Mouse (Mus musculus) adrenal gland, postnatal 36 days (tissue): ENCODE measurements around the gene Ltbp2. TPM values are rescaled to one million over a fixed set of nuclear protein-coding genes. Genes with fewer than 3 reads are reported as not detected.

Experiments
- DNase-seq, 2 experiments: peaks; one replicate each; pipeline ENCODE4 v3.0.0; 2021; ENCODE audit warnings: mixed read lengths in 1 of 2
- total RNA-seq, 2 experiments: library from RNA; stranded (reverse); gene quantifications; 2 replicates each; pipeline ENCODE4 v1.2.3; 2021

The Ltbp2 gene
- total RNA-seq, 2 experiments from 2014 or later, result 6.5 to 6.6 TPM

GRCm38 (mm10) chr12:84839965-84840364 is 36.4 kb downstream of the Ltbp2 start:
- no peak for DNase-seq

- DNase-seq, result no peak
These were observed 40.7 kb downstream of the Ltbp2 start for GRCm38 (mm10) chr12:84835626-84836025.

- no peak for DNase-seq
These were observed 41.6 kb downstream of the Ltbp2 start for GRCm38 (mm10) chr12:84834773-84835172.

GRCm38 (mm10) chr12:84831648-84832047 is 44.7 kb downstream of the Ltbp2 start:
- DNase-seq, result no peak

GRCm38 (mm10) chr12:84831141-84831540 is 45.2 kb downstream of the Ltbp2 start:
- DNase-seq, result no peak

GRCm38 (mm10) chr12:84830438-84830837 is 45.9 kb downstream of the Ltbp2 start:
- no peak for DNase-seq

- no peak for DNase-seq
These were observed 46.4 kb downstream of the Ltbp2 start for GRCm38 (mm10) chr12:84829913-84830312.

GRCm38 (mm10) chr12:84829109-84829724 is 47.1 kb downstream of the Ltbp2 start:
- DNase-seq, result no peak

GRCm38 (mm10) chr12:84827384-84827933 is 48.9 kb downstream of the Ltbp2 start:
- DNase-seq, result peak; percentile 50 to 56

- DNase-seq, result no peak
These were observed 52.1 kb downstream of the Ltbp2 start for GRCm38 (mm10) chr12:84824203-84824602.

- peak in 1 of 2 experiments; percentile 39 for DNase-seq
These were observed 52.7 kb downstream of the Ltbp2 start for GRCm38 (mm10) chr12:84823601-84824000.

GRCm38 (mm10) chr12:84819236-84820168 is 56.8 kb downstream of the Ltbp2 start:
- DNase-seq, result no peak

GRCm38 (mm10) chr12:84818496-84818895 is 57.8 kb downstream of the Ltbp2 start:
- DNase-seq, result no peak

GRCm38 (mm10) chr12:84814663-84815325 is 61.5 kb downstream of the Ltbp2 start:
- no peak for DNase-seq

GRCm38 (mm10) chr12:84813773-84814172 is 62.6 kb downstream of the Ltbp2 start:
- DNase-seq, result no peak

- peak; percentile 64 to 72 for DNase-seq
These were observed 64.3 kb downstream of the Ltbp2 start for GRCm38 (mm10) chr12:84812004-84812403.

GRCm38 (mm10) chr12:84811510-84811909 is 64.8 kb downstream of the Ltbp2 start:
- DNase-seq, result peak in 1 of 2 experiments; percentile 40

GRCm38 (mm10) chr12:84810810-84811209 is 65.5 kb downstream of the Ltbp2 start:
- DNase-seq, result no peak

- no peak for DNase-seq
These were observed 67.3 kb downstream of the Ltbp2 start for GRCm38 (mm10) chr12:84809033-84809432.

GRCm38 (mm10) chr12:84807351-84807750 is 69.0 kb downstream of the Ltbp2 start:
- no peak for DNase-seq

GRCm38 (mm10) chr12:84806726-84807125 is 69.6 kb downstream of the Ltbp2 start:
- DNase-seq, result no peak

GRCm38 (mm10) chr12:84806010-84806409 is 70.3 kb downstream of the Ltbp2 start:
- DNase-seq, result no peak
